Mouse (Mus musculus) ES-CJ7 (cell line): ENCODE data around the gene Plb1.

Experiments used
- DNase-seq: peaks from one replicate; pipeline ENCODE4 v3.0.0; 2011; ENCODE audit warnings: low read depth, low spot score

The Plb1 gene

DNA sequence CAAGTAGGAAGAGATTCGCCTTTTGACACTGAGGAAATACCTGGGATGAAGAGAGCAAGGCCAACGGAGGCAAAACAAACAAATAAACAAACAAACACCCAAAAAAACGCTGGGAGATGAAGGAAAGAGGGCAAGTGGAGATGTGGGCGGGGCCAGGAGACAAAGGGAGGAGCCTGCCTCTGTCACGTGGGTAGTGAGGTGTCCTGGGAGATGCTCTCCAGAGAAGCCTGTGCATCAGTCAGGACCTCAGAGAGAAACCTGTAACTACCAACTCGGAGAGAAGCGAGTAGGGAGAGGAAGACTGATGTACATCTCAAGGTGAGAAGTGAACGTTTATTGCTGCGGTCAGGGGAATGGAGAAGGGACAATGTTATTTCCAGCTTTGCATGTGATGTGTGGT is at the start of gene Plb1:
Gene Plb1, plus strand, starts transcription at position 235 of the 400 bp plus-strand sequence.
- DNase-seq = no peak

DNA sequence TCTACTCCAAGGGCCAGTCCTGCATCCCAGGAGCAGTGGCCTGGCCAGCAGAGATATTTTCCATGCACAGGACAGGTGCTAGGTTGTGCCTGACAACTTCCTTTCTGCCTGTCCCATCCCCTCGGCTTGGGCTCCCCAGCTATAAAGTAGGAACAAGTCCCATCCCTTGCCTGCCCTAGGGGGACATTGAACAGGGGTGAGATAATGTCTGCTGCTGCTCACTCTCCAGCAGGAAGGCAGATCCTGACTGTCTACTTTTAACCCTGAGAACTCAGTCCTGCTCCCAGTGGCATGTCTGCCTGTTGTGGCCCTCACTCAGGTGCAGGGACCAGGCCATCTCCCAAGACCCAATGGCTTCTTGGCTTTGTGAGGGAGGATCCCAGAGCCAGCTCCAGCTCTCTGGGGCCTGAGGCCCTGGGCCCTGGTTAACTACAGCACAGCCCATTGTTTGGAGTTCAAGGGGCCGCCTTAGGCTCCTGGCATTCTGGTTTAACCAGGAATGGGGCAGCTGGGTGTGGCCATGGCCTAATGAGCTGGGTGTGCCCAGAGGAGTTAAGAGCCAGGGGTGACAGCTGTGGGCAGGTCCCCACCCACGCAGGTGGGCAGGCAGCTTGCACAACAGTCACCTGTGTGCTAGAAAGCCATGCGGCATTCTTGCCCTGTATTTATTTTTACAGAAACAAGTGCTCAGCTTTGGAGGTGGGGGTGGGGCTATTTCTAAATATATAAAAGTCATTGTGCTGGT is 49.5 kb upstream of the Plb1 start:
- peak; percentile 59 for DNase-seq

DNA sequence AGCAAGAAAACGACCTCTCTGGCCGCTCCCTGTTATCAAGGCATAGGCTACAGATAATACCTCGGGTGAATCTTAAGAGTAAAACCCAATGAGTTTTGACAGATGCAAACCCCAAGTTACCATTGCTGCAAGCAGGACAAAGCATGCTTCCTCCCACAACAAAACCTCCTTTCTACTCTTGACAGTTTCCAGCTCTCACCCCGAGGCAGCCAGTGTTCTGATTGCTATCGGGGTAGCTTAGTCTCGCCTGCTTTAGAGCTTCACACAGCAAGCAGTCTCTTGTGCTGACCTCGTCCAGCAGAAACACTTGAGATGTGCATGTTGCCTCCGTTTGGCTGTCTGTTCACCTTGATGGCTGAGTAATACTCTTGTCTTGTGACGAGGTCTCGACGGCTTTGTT is 44.8 kb upstream of the Plb1 start:
- no peak for DNase-seq

DNA sequence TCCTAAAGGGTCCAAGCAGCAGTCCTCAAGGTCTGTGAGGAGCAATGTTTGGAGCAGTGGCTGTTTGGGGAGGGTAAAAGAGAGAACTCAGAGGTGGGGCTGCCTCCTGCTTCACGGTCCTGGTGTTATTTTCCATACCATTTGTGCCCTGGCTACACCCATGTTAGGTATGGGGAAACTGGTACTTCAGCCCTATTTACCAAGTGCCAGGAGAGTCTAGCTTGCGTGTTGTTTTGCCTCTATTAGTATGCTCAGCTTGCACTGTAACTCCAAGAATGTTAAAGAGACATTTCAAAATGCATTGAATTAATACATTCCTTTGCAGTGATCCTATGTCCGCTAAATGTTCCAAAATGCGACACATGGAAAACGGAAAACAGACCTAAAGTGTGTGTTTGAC is 41.2 kb upstream of the Plb1 start:
- DNase-seq = no peak

DNA sequence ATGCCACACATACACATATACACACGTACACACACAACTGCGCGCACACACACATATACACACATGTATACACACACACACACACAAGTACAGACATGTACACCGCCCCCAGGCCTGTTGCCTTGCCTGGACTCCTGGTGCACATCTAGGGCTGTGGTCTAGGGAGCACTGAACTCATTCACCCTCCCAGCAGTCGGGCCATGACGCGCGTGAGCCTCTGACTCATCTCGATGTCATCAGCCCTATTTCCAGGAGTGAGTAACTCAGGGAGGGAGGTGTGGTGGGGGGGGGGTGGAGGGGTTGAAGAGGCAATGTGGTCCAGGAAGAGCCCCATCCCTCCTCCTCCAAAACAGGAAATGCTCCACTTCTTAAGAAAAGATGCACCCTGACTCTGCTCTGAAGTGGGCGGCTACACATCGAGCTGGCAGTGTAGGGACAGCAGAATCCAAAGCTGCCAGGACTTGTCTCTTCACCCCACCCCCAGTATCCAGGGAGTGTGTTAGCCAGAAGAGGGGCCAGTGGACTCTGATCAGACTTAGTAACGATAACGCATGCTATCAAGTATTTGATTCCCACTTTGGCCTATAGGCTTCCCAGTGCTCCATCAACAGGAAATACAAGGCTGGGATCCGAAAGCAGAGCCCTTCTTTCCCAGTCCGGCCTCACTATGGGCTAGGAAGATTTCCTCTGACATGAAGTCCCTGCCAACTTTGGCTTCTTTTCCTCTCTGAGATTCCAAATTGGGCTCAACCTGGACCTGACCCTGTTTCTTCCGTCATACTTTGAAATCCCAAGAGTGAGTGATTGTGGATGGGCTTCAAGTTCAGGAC is 40.3 kb upstream of the Plb1 start:
- DNase-seq = no peak

DNA sequence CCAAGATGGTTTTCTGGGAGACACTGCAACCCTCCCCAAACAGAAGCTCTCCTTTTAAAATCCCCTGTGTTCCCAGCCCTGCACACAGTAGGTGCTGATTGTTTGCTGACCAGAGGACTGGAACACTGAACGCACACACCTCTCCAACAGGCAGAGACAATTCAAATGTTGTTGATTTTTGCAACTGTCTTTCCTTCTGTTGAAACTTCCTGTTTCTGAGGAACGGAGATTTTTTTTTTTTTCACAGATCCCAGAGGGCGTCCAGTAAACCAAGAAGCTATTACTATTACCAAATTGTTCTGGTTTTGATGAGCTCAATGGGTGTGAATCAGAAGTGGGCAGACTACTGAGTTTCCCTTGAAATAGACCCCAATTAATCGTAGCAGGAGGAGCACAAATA is 38.3 kb upstream of the Plb1 start:
- no peak for DNase-seq

DNA sequence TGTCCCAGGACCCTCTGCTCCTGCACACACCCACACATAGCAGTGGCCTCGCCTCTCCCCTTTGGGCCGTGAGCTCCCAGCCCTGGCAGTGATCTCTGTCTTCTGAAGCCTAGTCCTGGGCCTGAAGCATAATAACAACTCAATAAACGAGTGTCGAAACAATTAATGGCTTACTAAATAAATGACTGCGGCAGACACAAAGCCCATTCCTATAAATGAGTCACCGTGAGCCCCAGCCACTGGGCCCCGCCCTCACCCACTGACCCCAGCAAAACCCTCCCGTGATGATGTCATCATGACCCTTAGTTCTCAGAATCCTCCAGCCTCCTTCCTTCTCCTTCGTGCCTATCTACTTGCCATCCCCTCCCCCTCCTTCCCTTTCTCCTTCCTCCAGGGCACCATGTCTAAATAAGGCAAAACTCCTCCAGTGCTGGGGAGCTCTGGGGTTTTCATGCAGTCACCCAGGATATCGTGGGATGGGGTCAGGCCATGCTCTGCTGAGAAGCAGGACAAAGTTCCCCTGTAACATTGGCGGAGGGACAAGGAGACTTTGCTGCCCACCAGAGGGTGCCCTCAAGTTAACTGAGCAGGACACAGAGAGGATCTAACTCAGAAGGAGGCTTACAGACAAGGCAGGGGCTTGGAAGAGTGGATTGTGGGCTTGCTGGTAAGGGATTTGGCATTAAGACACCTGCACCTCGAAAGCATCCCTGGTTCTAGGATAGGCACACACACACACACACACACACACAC is 36.5 kb upstream of the Plb1 start:
- DNase-seq = no peak

DNA sequence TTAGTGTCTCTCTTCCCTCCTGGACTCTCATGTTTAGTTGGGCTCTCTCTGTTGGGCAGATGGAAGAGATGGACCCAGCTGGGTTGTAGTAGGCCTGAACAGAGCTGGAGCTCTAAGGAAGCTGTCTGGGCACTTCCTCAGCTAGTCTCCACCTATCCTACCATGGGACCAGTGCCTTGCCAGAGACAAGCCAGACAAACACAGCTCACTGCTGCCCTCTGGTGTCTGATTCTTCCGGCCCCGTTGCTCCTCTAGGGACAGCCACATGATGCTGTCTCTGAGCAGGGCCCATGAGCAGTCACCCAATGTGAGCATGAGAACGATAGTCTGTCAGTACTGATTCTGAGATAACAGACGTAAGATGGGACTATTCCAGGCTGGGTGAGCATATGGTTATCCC is 34.8 kb upstream of the Plb1 start:
- DNase-seq = peak; percentile 89

DNA sequence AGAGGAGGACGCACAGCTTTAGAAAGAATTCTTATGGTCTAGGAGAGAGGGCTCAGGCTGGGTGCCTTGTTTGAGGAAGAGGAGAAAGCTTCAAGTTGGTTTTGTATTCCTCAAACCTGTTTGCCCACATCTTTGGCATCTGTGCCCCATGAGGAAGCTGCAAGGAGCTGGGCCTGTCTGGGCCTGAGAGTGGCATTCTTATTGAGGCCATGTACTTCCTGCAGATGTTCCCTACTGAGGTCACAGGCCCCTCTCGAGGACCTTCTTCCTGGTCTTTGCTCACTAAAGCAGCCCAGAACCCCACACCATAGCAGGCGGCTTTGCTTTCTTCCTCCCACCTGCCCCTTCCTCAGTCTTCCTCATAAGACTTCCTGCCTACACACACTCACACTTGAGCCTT is 33.4 kb upstream of the Plb1 start:
- DNase-seq = no peak

DNA sequence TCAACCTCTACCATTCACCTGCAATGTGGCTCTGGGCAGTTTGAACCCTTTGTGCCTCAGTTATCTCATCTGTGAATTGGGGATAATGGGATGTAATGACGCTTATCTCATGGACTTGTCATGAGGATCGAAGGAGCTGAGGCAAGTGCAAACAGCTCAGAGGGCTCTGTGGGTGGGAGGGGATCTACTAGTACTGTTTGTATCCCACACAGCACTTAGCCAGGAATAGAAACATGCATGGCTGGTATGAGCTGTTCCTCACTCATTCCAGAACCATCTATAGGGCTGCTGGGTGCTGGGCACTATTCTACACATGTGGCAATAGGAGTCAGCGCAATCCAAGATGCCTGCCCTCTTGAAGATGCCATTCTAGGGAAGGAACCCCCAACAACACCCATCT is 32.9 kb upstream of the Plb1 start:
- DNase-seq = no peak

DNA sequence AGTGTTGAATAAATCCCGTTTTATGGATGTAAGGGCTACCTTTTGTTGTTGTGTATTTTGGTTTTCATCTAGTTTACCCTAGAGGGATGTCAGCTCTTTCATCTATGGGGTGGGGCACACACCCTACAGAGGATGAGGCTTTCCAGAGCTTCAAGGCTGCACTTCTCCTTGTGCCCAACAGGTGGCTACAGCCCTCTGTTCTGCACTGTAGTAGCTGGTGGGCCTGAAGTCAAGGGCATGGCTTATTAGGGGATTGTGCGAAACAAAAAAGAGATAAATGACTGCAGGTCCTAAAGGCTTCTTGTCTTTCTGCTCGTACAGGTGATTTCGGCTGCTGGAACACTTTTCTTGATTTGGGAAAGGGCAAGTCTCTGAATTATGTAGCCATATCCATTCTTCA is 27.9 kb upstream of the Plb1 start:
- peak; percentile 41 for DNase-seq

DNA sequence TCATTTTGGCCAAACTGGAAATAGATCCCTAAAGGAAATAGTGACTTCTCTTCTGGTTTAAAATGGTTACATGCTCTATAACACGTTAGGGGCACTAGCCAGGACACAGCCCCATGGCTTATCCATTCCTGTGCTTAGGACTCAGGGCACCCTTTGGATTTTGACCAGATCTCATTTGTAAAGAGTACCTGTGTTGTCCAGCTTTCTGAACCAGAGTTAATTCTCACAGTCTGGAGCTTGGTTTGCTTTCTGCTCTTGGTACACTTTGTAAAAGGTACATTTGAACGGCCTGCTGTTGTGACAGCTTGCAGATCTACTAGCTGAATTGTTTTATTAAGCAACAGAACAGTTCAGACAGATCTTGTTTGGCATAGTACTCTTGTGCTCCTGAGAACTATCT is 25.8 kb upstream of the Plb1 start:
- no peak for DNase-seq

DNA sequence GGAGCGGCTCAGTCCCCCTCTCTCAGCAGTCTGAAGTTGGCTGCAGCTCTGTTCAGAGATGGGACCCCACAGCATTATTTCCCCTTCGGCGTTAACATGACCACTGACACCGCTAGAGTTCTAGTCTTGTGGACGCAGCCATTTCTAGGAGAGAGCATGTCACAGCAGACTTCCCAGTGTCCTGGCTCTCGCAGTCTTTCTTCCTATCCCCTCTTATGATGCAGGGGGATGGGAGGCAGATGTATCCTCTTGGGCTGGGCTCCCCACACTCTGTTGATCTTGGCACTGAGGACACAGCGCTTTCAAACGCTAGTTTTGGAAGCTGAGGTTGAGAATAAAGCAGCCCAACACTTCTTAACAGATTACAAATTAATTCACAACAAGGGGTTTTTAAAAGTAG is 24.0 kb upstream of the Plb1 start:
- DNase-seq = no peak

DNA sequence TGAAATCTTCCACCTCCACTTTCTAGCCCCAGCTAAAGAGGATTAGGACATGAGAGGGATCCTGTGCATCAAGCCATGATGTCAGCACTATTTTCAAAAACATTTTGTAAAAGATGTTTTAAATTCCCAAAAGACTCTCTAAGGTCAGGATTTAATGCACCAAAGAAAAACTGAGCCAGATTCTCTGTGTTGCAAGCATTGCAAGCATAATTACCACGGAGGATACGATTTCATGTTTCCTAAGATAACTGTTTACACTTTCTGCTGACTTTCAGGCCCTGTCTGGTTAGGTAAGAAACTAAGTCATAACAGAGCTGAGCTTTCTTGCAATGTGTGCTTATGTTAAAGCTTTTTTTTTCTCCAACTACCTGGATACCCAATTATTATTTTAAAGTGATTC is 21.5 kb upstream of the Plb1 start:
- no peak for DNase-seq

DNA sequence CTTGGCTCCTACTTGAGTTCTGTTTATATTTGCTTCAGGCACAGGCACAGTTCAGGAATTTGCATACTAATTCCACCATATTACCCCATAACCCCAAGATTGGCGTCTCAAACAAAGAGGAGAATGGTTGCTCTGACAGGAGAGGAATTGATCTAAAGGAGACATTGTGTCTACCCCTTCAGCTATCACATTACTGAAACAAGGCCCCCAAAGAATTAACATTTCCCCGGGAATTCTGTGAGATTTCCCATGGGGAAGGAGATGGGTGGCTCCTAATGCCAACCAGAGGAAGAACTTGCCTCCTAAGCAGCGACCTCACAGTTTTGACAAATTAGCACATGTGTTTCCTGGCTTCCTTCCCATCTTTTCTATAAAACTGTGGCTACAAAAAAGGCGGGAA is 18.8 kb upstream of the Plb1 start:
- DNase-seq = no peak

DNA sequence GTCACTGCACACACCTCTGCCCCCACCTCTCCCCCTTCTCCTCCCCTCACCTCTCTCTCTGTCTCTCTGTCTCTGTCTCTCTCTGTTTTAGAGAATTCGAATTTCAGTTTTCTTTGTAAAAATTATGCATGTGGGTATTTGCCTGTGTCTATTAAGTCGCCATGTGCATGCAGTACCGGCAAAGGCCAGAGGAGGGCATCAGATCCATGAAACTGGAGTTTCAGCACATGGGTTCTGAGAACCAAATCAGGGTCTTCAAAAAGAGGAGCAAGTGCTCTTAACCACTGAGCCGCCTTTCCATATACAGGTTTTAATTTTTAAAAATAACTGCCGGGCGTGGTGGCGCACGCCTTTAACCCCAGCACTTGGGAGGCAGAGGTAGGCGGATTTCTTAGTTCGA is 17.0 kb upstream of the Plb1 start:
- peak; percentile 83 for DNase-seq

DNA sequence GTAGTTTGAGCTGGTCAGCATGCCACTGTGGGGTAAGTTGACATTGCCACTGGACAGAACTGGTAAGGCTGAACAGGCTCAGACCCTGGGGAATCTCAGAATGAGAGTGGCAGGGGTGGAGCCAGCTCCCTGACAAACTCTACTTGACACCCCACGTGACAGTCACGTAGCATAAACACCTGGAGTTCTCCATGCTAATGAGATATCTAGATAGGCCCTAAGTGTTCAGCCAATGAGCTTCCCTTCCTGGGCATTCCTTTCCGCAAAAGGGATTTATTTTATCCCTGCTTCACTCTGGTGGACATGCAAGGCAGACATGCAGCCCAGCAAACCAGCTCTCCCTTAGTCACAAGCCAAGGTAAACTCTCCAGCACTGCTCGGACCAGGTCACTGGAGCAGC is 16.0 kb upstream of the Plb1 start:
- DNase-seq = no peak

DNA sequence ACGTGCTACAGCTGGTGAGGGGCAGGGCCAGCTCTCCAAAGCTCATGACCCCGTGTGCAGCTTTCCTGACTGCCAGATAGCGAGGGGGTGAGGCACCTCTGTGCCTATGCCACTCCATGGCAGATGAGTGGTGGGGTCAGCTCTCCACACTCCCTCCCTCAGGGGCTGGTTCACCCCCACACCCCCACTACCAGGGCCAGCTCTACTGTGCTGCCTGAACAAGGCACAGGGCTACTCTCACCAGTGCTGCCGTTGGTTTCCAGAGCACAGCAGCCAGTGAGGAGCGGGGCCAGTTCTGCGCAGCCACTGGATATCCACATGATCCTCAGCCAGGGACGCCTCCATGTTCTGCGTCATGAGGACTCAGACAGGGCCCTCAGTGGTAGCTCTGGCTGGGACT is 15.0 kb upstream of the Plb1 start:
- no peak for DNase-seq

DNA sequence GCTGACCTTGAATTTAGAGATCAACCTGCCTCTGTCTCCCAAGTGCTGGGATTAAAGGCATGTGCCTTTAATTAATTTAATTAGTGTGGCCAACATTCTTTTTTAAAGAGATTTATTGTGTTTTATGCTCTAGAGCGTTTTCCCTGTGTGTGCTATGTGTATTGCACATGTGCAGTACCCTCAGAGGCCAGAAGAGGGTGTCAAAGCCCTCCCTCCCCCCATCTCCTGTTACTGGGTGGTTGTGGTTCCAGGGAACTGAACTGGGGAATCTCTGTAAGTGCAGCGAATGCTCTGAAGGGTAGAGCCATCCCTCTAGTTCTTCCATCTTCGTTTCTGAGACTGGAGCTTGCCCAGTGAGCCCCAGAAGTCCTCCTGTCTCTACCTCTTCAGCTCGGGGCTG is 2.1 kb upstream of the Plb1 start:
- peak; percentile 64 for DNase-seq

DNA sequence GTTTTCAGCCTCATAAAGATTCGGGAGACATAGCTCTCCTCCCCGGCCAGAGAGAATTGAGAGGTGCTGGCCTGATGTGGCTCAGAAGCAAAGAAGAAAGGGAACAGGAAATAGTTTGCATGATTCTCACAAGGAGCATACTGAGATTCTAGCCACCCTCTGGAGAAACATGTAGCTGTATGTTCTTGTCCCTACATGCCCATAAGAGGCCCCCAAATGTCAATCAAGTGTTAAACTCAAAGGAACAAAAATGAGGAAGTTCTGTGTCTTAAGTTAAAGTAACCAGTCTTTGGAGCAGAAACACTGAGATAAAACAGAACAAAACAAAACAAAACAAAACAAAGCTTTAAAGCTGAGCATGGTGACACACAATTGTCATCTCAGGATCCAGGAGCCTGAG is 6.8 kb downstream of the Plb1 start:
- DNase-seq = no peak

DNA sequence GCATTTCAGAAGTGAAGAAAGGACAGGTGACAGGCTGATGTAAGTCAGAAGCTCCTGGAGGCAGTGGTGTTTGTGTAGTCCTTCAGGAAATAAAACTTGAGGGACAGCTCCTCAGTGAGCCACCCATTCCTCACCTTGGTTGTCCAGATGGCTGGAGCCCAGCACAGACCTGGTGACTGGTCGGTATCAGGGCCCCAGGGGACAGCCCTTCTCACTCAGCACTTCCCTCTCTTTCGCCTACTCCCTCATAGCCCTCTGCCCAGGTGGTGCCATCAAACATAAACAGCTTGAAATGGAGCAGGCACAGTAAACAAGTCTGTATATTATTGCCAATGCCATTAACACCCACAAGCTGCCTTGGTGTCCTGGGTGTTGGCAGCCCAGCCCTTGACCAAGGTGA is 8.2 kb downstream of the Plb1 start:
- DNase-seq = no peak

DNA sequence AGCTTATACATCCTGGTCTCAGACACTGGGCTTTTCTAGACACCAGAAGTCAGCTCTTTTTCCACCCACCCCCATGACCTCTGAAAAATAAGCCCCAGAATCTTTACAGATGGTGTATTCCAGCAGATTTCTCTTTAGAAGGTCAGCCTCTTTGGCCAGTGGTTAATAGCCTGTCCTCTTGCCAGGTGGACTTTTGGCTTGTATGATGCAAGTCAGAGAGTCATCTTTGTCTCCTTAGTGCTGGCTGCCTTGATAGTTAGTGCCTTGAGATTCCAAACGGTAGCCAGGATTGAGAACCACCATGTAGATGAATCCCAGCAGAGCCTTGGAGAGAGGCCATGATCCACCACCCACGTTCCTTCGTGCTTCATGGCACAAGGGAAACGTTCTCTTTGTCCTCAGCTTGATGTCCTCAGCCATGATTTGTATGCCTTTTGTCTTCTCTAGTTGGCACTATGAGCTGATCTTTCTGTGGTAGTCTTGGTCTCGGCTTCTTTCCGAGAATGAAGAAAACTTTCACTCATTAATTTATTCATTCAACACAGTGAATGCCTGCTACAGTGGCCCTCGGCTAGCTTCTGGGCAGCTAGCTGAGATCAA is 10.9 kb downstream of the Plb1 start:
- DNase-seq = no peak
